Mouse (Mus musculus) forebrain, postnatal 0 days (tissue): ENCODE measurements at regions not wholly inside any gene's neighbourhood (a gene's known extent, or its start where the extent isn't known, plus 50 kb on each side); places are given as distances from the start of the nearest gene placed in this dataset.
"Not testable (repeated sequence)": the region's sequence is repeated elsewhere in the genome, so short reads cannot be mapped to it uniquely, and the experiment has no call there.

ENCODE experiments used
- ATAC-seq: fragments of 200-750 bp; cut with Nextera tagmentation; 2 replicates; pipeline ENCODE4 v1.8.0; 2017; ENCODE audit warnings: mild to moderate bottlenecking, moderate library complexity
- DNase-seq: peaks from one replicate; pipeline ENCODE4 v3.0.0-alpha.2; 2015
- H3K27ac ChIP-seq: fragments of 300-500 bp; sonication (generic); 2 replicates; pipeline ENCODE4 v1.5.1; 2014; ENCODE audit warnings: low read depth, mild to moderate bottlenecking, antibody characterized with exemption, low read length, moderate library complexity, mixed read lengths
- H3K27me3 ChIP-seq: fragments of 300-500 bp; sonication (generic); 2 replicates; pipeline ENCODE4 v1.6.1; 2014; ENCODE audit warnings: mild to moderate bottlenecking, low read length, mixed read lengths; ENCODE audit not compliant: insufficient read depth
- H3K36me3 ChIP-seq: fragments of 300-500 bp; sonication (generic); 2 replicates; pipeline ENCODE4 v1.6.1; 2014; ENCODE audit warnings: mild to moderate bottlenecking, moderate library complexity; ENCODE audit not compliant: insufficient read depth
- H3K4me1 ChIP-seq: fragments of 300-500 bp; sonication (generic); 2 replicates; pipeline ENCODE4 v1.6.1; 2014; ENCODE audit warnings: antibody characterized with exemption; ENCODE audit not compliant: insufficient read depth
- H3K4me2 ChIP-seq: fragments of 300-500 bp; sonication (generic); 2 replicates; pipeline ENCODE4 v1.6.1; 2014; ENCODE audit warnings: low read depth, mild to moderate bottlenecking, moderate library complexity
- H3K4me3 ChIP-seq: fragments of 300-500 bp; sonication (generic); 2 replicates; pipeline ENCODE4 v1.5.1; 2014; ENCODE audit warnings: low read depth, low read length, mixed read lengths
- H3K9ac ChIP-seq: fragments of 300-500 bp; sonication (generic); 2 replicates; pipeline ENCODE4 v1.6.1; 2014; ENCODE audit warnings: mild to moderate bottlenecking
- H3K9me3 ChIP-seq: fragments of 300-500 bp; sonication (generic); 2 replicates; pipeline ENCODE4 v1.6.1; 2016; ENCODE audit warnings: low read length
- CTCF ChIP-seq: sonication (generic); IDR thresholded peaks from 2 replicates; pipeline ENCODE4 v1.5.1; 2016; ENCODE audit warnings: antibody characterized with exemption, control low read depth, low read depth
- WGBS: fragments of 180-500 bp; shearing (Covaris S2); extraction: QIAGEN DNeasy Blood & Tissue Kit; methylation state at CpG from one replicate; pipeline ENCODE4 v1.1.7; 2014; 5-methylcytosine and 5-hydroxymethylcytosine counted together

- Histone ChIP-seq H3K27ac (no peak overlapping the region), H3K4me1 (no peaks in the 10 kb centered on the region), H3K4me3 (no peak overlapping the region), H3K27me3 (no peaks in the 10 kb centered on the region), H3K9me3 (no peaks in the 10 kb centered on the region), H3K36me3 (no peaks in the 10 kb centered on the region), H3K9ac (no peak overlapping the region), H3K4me2 (no peak overlapping the region)
- ATAC-seq (no peak), DNase-seq (no peak)
- no peak for TF ChIP-seq CTCF
- 88% methylated on average over 5 of the region's 5 CpGs for WGBS
Measured at GRCm38 (mm10) chr4:18444284-18445004, 1160.8 kb upstream of the Gm12353 start.

- no peaks in the 10 kb centered on the region for H3K9me3 ChIP-seq
- WGBS: 79% methylated on average over 3 of the region's 3 CpGs
- no peak for TF ChIP-seq CTCF
- H3K4me2 ChIP-seq: no peak overlapping the region
- DNase-seq (no peak), ATAC-seq (no peak)
- no peak overlapping the region for H3K9ac ChIP-seq
- H3K36me3 ChIP-seq: no peaks in the 10 kb centered on the region
- H3K27ac ChIP-seq: no peak overlapping the region
- no peaks in the 10 kb centered on the region for H3K4me1 ChIP-seq
- H3K4me3 ChIP-seq: no peak overlapping the region
- H3K27me3 ChIP-seq: no peaks in the 10 kb centered on the region
Measured at GRCm38 (mm10) chr4:18461641-18462040, 1143.6 kb upstream of the Gm12353 start.

GRCm38 (mm10) chr4:18468271-18468670 is 1137.0 kb upstream of the Gm12353 start:
- not testable (repeated sequence) for H3K27me3 ChIP-seq, H3K4me2 ChIP-seq, H3K36me3 ChIP-seq, H3K9ac ChIP-seq, DNase-seq, H3K9me3 ChIP-seq, H3K27ac ChIP-seq, ATAC-seq, H3K4me3 ChIP-seq, H3K4me1 ChIP-seq
- WGBS: 97% methylated on average over 3 of the region's 3 CpGs

- Histone ChIP-seq H3K27ac (no peak overlapping the region), H3K36me3 (no peaks in the 10 kb centered on the region), H3K27me3 (no peaks in the 10 kb centered on the region), H3K9me3 (no peaks in the 10 kb centered on the region), H3K4me3 (no peak overlapping the region), H3K4me1 (no peaks in the 10 kb centered on the region), H3K9ac (no peak overlapping the region), H3K4me2 (no peak overlapping the region)
- ATAC-seq (no peak), DNase-seq (no peak)
- no peak for TF ChIP-seq CTCF
Measured at GRCm38 (mm10) chr4:18469534-18469933, 1135.7 kb upstream of the Gm12353 start.
